Mouse (Mus musculus) ovary, adult 10 weeks (tissue): Measurements from ENCODE around the gene Cyp3a16. TPM values are rescaled to one million over a fixed set of nuclear protein-coding genes. Genes with fewer than 3 reads are reported as not detected.

Experiments
- polyA plus RNA-seq: library from polyadenylated mRNA; stranded (reverse); fragments of 350-450 nt; fragmentation: Illumina TruSeq; extraction: RNeasy Lipid Tissue Mini Kit (QIAGEN cat#74804); gene quantifications from one replicate; pipeline ENCODE4 v1.2.3, GENCODE M21; 2014

Cyp3a16 gene
- polyA plus RNA-seq = not detected

DNA sequence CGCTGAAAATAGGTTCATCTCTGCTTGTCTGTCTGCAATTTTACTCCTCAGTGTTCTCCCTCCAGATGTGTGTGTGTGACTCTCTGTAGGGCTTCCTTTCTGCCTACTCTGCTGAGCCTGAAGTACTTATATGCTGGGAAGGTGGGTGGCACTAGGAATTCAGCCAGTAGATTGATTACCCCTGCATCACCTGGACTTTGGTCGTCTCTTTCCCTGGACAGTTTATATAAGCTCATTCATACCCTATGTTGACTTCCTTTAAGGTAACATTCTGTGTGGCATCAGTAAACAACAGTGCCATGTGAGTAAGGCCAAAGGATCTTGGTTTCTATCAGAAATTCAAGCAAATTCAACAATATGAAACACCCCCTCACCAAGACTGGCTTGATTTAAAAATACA, at the start of gene Cyp3a16:
Gene Cyp3a16 (minus strand): TSS at position 101 of the 400 bp plus-strand sequence.

Other genes with a start within 250 kb of the Cyp3a16 start
- 162 TPM for gene Zfp655, start 238.0 kb downstream of the Cyp3a16 start, polyA plus RNA-seq
- gene Zscan25, start 189.2 kb downstream of the Cyp3a16 start, polyA plus RNA-seq = not detected
- gene Cyp3a57, start 124.4 kb downstream of the Cyp3a16 start, polyA plus RNA-seq = not detected
- not detected for gene Cyp3a41b, start 115.0 kb upstream of the Cyp3a16 start, polyA plus RNA-seq